Mouse (Mus musculus) intestine, postnatal 0 days (tissue): ENCODE data around the gene Stxbp3. TPM values are rescaled to one million over a fixed set of nuclear protein-coding genes. Genes with fewer than 3 reads are reported as not detected.

Experiments used
- ATAC-seq: fragments of 200-750 bp; cut with Nextera tagmentation; 2 replicates; pipeline ENCODE4 v1.8.0; 2017; ENCODE audit warnings: mild to moderate bottlenecking, moderate TSS enrichment, moderate library complexity
- H3K27ac ChIP-seq: fragments of 300-500 bp; sonication (generic); 2 replicates; pipeline ENCODE4 v1.5.1; 2014; ENCODE audit warnings: mild to moderate bottlenecking, low read depth, low read length, moderate library complexity
- H3K27me3 ChIP-seq: fragments of 300-500 bp; sonication (generic); replicated peaks from 2 replicates; pipeline ENCODE4 v1.6.1; 2014; ENCODE audit warnings: low read length, mixed read lengths; ENCODE audit not compliant: control insufficient read depth, insufficient read depth
- H3K36me3 ChIP-seq: fragments of 300-500 bp; sonication (generic); 2 replicates; pipeline ENCODE4 v1.6.1; 2014; ENCODE audit warnings: mild to moderate bottlenecking, moderate library complexity; ENCODE audit not compliant: control insufficient read depth, insufficient read depth
- H3K4me1 ChIP-seq: fragments of 300-500 bp; sonication (generic); replicated peaks from 2 replicates; pipeline ENCODE4 v1.6.1; 2014; ENCODE audit warnings: antibody characterized with exemption, low read length, mixed read lengths; ENCODE audit not compliant: control insufficient read depth, insufficient read depth
- H3K4me2 ChIP-seq: fragments of 300-500 bp; sonication (generic); replicated peaks from 2 replicates; pipeline ENCODE4 v1.6.1; 2014; ENCODE audit warnings: low read depth, mild to moderate bottlenecking, moderate library complexity
- H3K4me3 ChIP-seq: fragments of 300-500 bp; sonication (generic); 2 replicates; pipeline ENCODE4 v1.5.1; 2014; ENCODE audit warnings: low read depth, low read length
- H3K9ac ChIP-seq: fragments of 300-500 bp; sonication (generic); 2 replicates; pipeline ENCODE4 v1.6.1; 2014; ENCODE audit warnings: mild to moderate bottlenecking, low read depth, low read length
- H3K9me3 ChIP-seq: fragments of 300-500 bp; sonication (generic); 2 replicates; pipeline ENCODE4 v1.6.1; 2016; ENCODE audit warnings: mixed run types; ENCODE audit not compliant: control insufficient read depth
- CTCF ChIP-seq: sonication (generic); IDR thresholded peaks from 2 replicates; pipeline ENCODE4 v1.5.1; 2016; ENCODE audit warnings: low read depth, mild to moderate bottlenecking, control low read depth, antibody characterized with exemption, moderate library complexity
- WGBS: fragments of 180-500 bp; shearing (Covaris S2); extraction: QIAGEN DNeasy Blood & Tissue Kit; methylation state at CpG from one replicate; pipeline ENCODE4 v1.1.7; 2014; 5-methylcytosine and 5-hydroxymethylcytosine counted together
- polyA plus RNA-seq: library from polyadenylated mRNA; unstranded; fragments of >200 nt; fragmentation: Nextera tagmentation; extraction: Ambion mirVana; gene quantifications from 2 replicates; pipeline ENCODE4 v1.2.1, GENCODE M21; 2015

Gene Stxbp3
- 40.5 and 48.6 TPM in 2 replicates for polyA plus RNA-seq

- peak within 1 kb of the TSS; percentile 63 for H3K4me2 ChIP-seq
- H3K27ac ChIP-seq, result peak within 1 kb of the TSS; percentile 86
- ATAC-seq, result peak; percentile 95
- 0% methylated on average over 56 of the region's 56 CpGs for WGBS
- no peaks in the 10 kb centered on the region for H3K4me1 ChIP-seq
- H3K36me3 ChIP-seq, result peaks cover 8% of the 10 kb centered on the region; the same call in 1 of the 2 replicates
- H3K9ac ChIP-seq, result peak within 1 kb of the TSS; percentile 67
- TF ChIP-seq CTCF, result peak; percentile 99
- H3K27me3 ChIP-seq, result no peaks in the 10 kb centered on the region
- H3K4me3 ChIP-seq, result peak within 1 kb of the TSS; percentile 83
- H3K9me3 ChIP-seq, result no peaks in the 10 kb centered on the region
These were observed at the start of gene Stxbp3 for GRCm38 (mm10) chr3:108840000-108840715. TSS of gene Stxbp3 (minus strand) at chr3:108840526.

DNA sequence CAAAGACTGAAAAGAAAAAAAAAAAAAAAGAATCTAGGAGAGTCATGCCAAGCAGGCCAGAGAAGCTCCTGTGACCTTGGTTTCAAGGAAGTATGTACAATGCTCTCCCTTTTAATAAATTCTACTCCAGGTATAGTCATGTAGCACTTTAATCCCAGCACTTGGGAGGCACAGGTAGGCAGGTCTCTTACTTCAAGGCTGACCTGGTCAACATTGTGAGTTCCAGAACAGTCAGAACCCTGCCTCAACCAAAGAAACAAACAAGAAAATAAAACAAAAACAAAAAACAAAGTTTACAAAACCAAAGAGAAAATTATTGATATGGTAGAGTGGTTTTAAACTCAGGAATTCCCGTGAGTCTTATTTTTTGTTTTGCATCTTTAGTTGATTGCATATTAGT lies 49.6 kb upstream of the Stxbp3 start, which contains the start of gene Fndc7:
TSS of gene Fndc7 (minus strand) at position 101 of the 400 bp plus-strand sequence.
- H3K27me3 ChIP-seq, result no peaks in the 10 kb centered on the region
- no peak within 1 kb of the TSS for H3K4me2 ChIP-seq
- 0 out of 2 replicates have a peak, but pooled peaks cover 2% of the 10 kb centered on the region for H3K4me1 ChIP-seq
- no peak within 1 kb of the TSS for H3K9ac ChIP-seq
- H3K27ac ChIP-seq, result no peak within 1 kb of the TSS
- H3K4me3 ChIP-seq, result no peak within 1 kb of the TSS
- H3K9me3 ChIP-seq, result 0 out of 2 replicates have a peak, but pooled peaks cover 4% of the 10 kb centered on the region
- no peak for ATAC-seq
- 90% methylated on average over 1 of the region's 1 CpGs for WGBS
- H3K36me3 ChIP-seq, result no peaks in the 10 kb centered on the region
- no peak for TF ChIP-seq CTCF

- ATAC-seq, result no peak
- Histone ChIP-seq H3K27me3 (no peaks in the 10 kb centered on the region), H3K9me3 (no peaks in the 10 kb centered on the region), H3K36me3 (no peaks in the 10 kb centered on the region), H3K4me2 (no peak overlapping the region), H3K9ac (no peak overlapping the region), H3K4me3 (no peak overlapping the region), H3K4me1 (0 out of 2 replicates have a peak, but pooled peaks cover 2% of the 10 kb centered on the region), H3K27ac (no peak overlapping the region)
- WGBS, result 93% methylated on average over 3 of the region's 3 CpGs
- no peak for TF ChIP-seq CTCF
These were observed 47.3 kb upstream of the Stxbp3 start for GRCm38 (mm10) chr3:108887618-108887975.

DNA sequence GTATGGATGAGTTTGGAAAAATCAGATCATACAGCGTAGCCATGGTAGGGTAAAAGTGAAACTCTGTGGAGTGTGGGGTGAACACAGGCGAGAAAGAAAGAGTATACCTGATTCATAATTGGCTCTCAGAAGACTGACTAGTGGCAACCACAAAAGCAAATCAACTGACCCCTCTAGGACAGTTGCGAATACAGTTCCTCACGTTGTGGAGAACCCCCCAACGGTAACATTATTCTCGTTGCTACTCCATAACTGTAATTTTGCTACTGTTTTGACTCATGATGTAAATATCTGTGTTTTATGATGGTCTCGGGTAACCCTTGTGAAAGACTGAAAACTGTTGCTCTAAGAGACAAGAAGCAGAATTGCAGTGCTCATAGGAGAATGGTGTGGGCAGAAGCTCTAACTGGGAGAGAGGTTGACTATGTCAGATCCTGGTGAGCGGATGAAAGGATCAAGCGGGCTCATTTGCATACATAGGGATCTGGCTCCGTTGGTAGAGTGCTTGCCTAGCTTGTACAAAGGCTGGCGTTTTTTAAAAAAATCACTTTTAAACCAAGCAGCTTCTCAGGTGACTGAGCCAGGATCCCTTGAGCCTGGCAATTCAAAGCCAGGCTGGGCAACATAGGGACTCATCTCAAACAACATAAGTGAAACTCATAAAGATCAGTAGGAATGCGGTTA lies 46.8 kb upstream of the Stxbp3 start:
- no peak for ATAC-seq
- no peak overlapping the region for H3K27ac ChIP-seq
- no peaks in the 10 kb centered on the region for H3K27me3 ChIP-seq
- 68% methylated on average over 12 of the region's 12 CpGs for WGBS
- no peaks in the 10 kb centered on the region for H3K9me3 ChIP-seq
- no peak overlapping the region for H3K4me3 ChIP-seq
- H3K4me2 ChIP-seq, result no peak overlapping the region
- no peak overlapping the region for H3K9ac ChIP-seq
- TF ChIP-seq CTCF, result no peak
- no peaks in the 10 kb centered on the region for H3K36me3 ChIP-seq
- no peaks in the 10 kb centered on the region for H3K4me1 ChIP-seq

DNA sequence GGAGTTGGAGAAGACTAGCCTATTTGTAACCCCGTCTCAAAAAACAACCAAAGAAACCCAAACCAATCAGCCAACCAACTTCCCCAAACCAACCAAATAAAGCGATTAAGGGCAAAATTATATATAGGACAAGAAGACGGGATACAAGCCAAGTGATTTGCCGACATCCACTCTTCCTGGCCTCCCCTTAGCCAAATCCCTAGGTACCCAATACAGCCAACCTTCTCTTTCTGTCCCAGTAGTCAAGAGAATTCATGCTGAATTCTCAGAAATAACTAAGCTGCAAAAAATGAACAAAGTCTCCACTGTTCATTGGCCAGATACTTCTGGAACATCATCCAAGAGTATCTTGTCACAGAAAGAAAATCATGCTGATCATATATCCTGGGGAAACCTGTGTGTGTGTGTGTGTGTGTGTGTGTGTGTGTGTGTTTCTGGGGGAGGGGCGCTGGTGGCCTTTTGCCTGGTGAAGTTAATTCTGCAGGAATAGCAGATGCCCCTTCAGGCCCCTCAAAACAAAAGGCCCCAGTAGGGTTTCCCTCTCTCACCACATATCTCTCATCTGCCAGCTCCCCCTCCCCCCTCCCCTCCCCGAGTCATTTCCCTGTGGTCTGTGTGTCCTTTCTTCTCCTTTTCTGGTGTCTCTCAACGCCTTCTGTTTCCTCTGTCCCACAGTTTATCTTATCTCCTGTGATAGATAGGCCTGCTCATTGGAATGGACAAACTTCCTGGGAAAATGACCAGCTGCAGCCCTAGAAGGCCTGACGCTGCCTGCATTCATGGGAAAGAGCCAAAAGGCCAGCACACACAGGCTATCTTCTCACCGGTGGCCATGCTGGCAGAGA lies 45.6 kb upstream of the Stxbp3 start:
- WGBS, result 47% methylated on average over 9 of the region's 9 CpGs
- no peak overlapping the region for H3K4me3 ChIP-seq
- ATAC-seq, result no peak
- H3K9me3 ChIP-seq, result no peaks in the 10 kb centered on the region
- no peaks in the 10 kb centered on the region for H3K36me3 ChIP-seq
- no peaks in the 10 kb centered on the region for H3K4me1 ChIP-seq
- H3K27ac ChIP-seq, result no peak overlapping the region; the same call in 1 of the 2 replicates
- no peak overlapping the region for H3K4me2 ChIP-seq
- H3K27me3 ChIP-seq, result no peaks in the 10 kb centered on the region
- TF ChIP-seq CTCF, result no peak
- no peak overlapping the region for H3K9ac ChIP-seq

GRCm38 (mm10) chr3:108884706-108885289 lies 44.5 kb upstream of the Stxbp3 start:
- no peak overlapping the region for H3K27ac ChIP-seq
- no peaks in the 10 kb centered on the region; the same call in 1 of the 2 replicates for H3K4me1 ChIP-seq
- H3K36me3 ChIP-seq, result no peaks in the 10 kb centered on the region
- H3K9ac ChIP-seq, result no peak overlapping the region
- H3K9me3 ChIP-seq, result no peaks in the 10 kb centered on the region
- H3K4me3 ChIP-seq, result no peak overlapping the region
- H3K27me3 ChIP-seq, result no peaks in the 10 kb centered on the region
- 66% methylated on average over 8 of the region's 8 CpGs for WGBS
- ATAC-seq, result no peak
- no peak overlapping the region for H3K4me2 ChIP-seq
- TF ChIP-seq CTCF, result no peak
